Mouse (Mus musculus): ENCODE measurements around the gene Acot7. TPM values are rescaled to one million over a fixed set of nuclear protein-coding genes. Genes with fewer than 3 reads are reported as not detected.
A peak's percentile ranks its signal among the peaks of the same experiment; 100 is the strongest.

The Acot7 gene
- polyA plus RNA-seq, 2 experiments, result 47.3 to 50.3 TPM

DNA sequence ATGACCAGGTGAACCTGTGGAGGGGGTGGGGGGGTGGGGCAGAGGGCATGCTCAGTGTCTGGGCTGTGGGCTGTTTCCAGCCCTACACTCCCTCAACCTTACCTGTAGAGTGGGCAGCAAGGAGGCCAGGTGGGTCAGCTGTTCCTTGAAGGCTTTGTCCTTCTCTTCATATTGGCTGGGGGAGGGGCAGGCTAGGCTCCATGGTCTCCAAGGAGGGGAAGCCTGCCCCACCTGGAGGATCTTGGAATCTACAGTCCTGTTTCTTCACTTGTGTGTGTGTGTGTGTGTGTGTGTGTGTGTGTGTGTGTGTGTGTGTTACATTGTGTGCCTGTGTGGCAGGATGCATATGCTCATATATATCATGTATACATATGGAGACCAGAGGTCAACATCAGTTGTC is 136.0 kb downstream of the Acot7 start:
- Histone ChIP-seq H3K4me3 (replicated peaks; ENCODE audit: low read length) (no peak overlapping the region), H3K4me2 (replicated peaks; ENCODE audit: low read depth, low read length, severe bottlenecking) (no peak overlapping the region; the same call in 1 of the 2 replicates), H3K4me1 (ENCODE audit: control insufficient read depth, insufficient read depth, low read length) (peaks cover 9% of the 10 kb centered on the region), H3K9ac (ENCODE audit: low read depth, low read length, severe bottlenecking) (no peak overlapping the region), H3K27me3 (ENCODE audit: control insufficient read depth, insufficient read depth, low read length) (peaks cover 77% of the 10 kb centered on the region), H3K9me3 (ENCODE audit: control insufficient read depth, low read length) (no peaks in the 10 kb centered on the region), H3K36me3 (ENCODE audit: control insufficient read depth, insufficient read depth, low read length) (no peaks in the 10 kb centered on the region), H3K27ac (replicated peaks; ENCODE audit: low read depth, low read length) (no peak overlapping the region)
- TF ChIP-seq POLR2A (IDR thresholded peaks at IDR 0.05; ENCODE audit: borderline replicate concordance, extremely low read depth, insufficient read depth, insufficient read length), result no peak
- DNase-seq (ENCODE audit: low spot score), result no peak
- ATAC-seq (ENCODE audit: low FRiP score, low read depth), result no peak

DNA sequence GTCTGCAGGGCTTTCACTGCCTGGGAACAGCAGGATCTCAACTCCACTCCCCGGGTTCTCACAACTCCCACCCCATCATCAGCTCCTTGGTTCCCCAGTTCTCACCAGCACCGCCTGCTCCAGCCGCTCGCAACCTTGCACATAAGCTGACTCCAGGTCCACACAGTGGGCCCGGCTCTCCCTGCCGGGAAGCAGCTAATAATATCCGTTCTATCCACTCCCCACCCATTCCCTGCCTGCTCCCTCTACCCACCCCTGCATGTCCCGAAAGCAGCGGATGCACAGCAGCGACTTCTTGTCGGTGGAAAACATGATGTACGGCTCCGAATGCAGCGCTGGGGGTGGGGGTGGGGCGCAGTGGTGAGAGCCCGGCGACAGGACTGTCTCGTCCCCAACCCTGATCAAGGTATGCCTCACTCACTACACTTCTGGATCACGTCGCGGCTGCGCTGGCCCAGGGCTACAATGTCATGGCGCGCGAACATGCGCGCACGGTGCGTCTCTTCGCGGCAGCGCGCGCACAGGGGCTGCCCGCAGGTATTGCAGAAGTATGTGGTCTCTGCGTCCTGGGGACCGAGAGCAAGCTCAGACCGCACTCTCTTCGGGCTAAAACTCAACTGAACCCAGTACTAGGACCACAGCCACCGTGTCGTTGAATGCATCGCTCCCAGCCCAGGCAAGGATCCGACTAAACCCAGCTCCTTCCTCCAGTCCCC is 137.7 kb downstream of the Acot7 start:
- peaks cover 9% of the 10 kb centered on the region for H3K4me1 ChIP-seq (ENCODE audit: control insufficient read depth, insufficient read depth, low read length)
- ATAC-seq (ENCODE audit: low FRiP score, low read depth) (no peak), DNase-seq (ENCODE audit: low spot score) (no peak)
- no peaks in the 10 kb centered on the region for H3K36me3 ChIP-seq (ENCODE audit: control insufficient read depth, insufficient read depth, low read length)
- TF ChIP-seq POLR2A (IDR thresholded peaks at IDR 0.05; ENCODE audit: borderline replicate concordance, extremely low read depth, insufficient read depth, insufficient read length), result no peak
- no peak overlapping the region for H3K9ac ChIP-seq (ENCODE audit: low read depth, low read length, severe bottlenecking)
- peak overlapping the region; percentile 26 for H3K4me3 ChIP-seq (replicated peaks; ENCODE audit: low read length)
- WGBS, result under 1% methylated on average over 43 of the region's 43 CpGs
- peaks cover 76% of the 10 kb centered on the region for H3K27me3 ChIP-seq (ENCODE audit: control insufficient read depth, insufficient read depth, low read length)
- H3K27ac ChIP-seq (replicated peaks; ENCODE audit: low read depth, low read length), result no peak overlapping the region
- H3K9me3 ChIP-seq (ENCODE audit: control insufficient read depth, low read length), result no peaks in the 10 kb centered on the region
- H3K4me2 ChIP-seq (replicated peaks; ENCODE audit: low read depth, low read length, severe bottlenecking), result peak overlapping the region; percentile 45

DNA sequence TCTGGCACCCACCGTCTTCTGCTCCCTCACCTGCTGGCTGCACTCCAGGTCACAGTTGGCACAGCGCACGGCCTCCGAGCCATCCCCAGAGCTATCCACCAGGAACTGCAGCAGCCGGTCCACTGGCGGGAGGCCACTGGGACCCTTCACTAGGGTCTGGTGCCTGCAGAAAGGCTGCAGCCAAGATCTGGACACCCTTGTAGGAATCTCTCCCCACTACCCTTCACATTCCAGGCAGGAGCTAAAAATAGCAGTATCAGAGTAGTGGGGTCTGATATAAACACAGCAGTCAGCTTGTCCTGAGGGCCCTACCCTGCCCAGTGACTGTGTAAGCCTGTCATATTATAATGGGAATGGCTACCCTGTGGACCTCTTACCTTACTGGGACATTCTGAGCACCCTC is 139.7 kb downstream of the Acot7 start:
- H3K36me3 ChIP-seq (ENCODE audit: control insufficient read depth, insufficient read depth, low read length), result no peaks in the 10 kb centered on the region
- no peak for TF ChIP-seq POLR2A (IDR thresholded peaks at IDR 0.05; ENCODE audit: borderline replicate concordance, extremely low read depth, insufficient read depth, insufficient read length)
- WGBS, result 82% methylated on average over 6 of the region's 6 CpGs

DNA sequence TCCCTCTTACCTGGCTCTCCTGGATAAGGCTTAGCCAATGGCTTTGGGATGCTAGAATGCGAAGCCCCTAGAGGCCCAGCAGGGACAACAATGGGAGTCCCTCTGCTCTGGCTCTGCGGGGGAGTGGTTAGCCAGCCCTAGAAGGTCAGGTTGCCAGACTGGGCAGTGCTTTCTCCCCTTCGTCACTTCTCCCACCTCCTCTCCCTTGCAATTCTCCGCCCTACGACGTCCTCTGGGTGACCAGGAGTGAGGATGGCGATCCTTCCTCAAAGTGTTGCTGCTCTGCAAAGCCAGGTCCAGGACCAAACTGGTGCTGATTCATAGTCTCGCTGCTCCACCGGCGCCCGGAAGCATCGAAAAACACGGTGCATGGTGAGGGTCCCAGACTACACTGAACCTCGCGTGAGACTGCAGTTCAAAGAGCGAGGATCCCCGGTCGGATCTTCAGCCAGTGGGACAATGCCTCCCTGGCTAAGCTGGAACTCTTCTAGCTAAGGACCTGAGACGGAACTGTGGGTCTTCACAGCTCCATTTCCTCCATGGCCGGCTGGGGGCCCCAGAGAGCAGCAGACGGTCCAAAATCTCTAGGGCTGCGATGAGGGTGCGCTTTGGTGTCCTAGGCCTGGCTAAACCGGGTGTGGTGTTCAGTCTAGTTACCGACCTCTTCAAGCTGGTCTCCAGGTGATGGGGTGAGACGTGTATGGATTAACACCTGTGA is 140.7 kb downstream of the Acot7 start, which contains the start of gene Rnf207:
TSS of gene Rnf207 (minus strand) at position 477 of the 718 bp plus-strand sequence.
- no peak within 1 kb of the TSS for H3K4me3 ChIP-seq (replicated peaks; ENCODE audit: low read length)
- H3K4me2 ChIP-seq (replicated peaks; ENCODE audit: low read depth, low read length, severe bottlenecking), result no peak within 1 kb of the TSS; the same call in 1 of the 2 replicates
- ATAC-seq (ENCODE audit: low FRiP score, low read depth), result no peak
- no peak within 1 kb of the TSS for H3K27ac ChIP-seq (replicated peaks; ENCODE audit: low read depth, low read length)
- H3K36me3 ChIP-seq (ENCODE audit: control insufficient read depth, insufficient read depth, low read length), result no peaks in the 10 kb centered on the region
- 4% methylated on average over 26 of the region's 26 CpGs for WGBS
- peaks cover 5% of the 10 kb centered on the region; the same call in 1 of the 2 replicates for H3K4me1 ChIP-seq (ENCODE audit: control insufficient read depth, insufficient read depth, low read length)
- H3K27me3 ChIP-seq (ENCODE audit: control insufficient read depth, insufficient read depth, low read length), result peaks cover 52% of the 10 kb centered on the region
- H3K9me3 ChIP-seq (ENCODE audit: control insufficient read depth, low read length), result no peaks in the 10 kb centered on the region
- no peak for TF ChIP-seq POLR2A (IDR thresholded peaks at IDR 0.05; ENCODE audit: borderline replicate concordance, extremely low read depth, insufficient read depth, insufficient read length)
- DNase-seq (ENCODE audit: low spot score), result no peak
- peak within 1 kb of the TSS; percentile 21 for H3K9ac ChIP-seq (ENCODE audit: low read depth, low read length, severe bottlenecking)

More for the DNA sequence above, 139.7 kb downstream of the Acot7 start:
- Histone ChIP-seq H3K27me3 (ENCODE audit: control insufficient read depth, insufficient read depth, low read length) (peaks cover 62% of the 10 kb centered on the region), H3K9ac (ENCODE audit: low read depth, low read length, severe bottlenecking) (no peak overlapping the region), H3K4me2 (replicated peaks; ENCODE audit: low read depth, low read length, severe bottlenecking) (no peak overlapping the region), H3K27ac (replicated peaks; ENCODE audit: low read depth, low read length) (no peak overlapping the region), H3K4me1 (ENCODE audit: control insufficient read depth, insufficient read depth, low read length) (peaks cover 9% of the 10 kb centered on the region), H3K4me3 (replicated peaks; ENCODE audit: low read length) (no peak overlapping the region), H3K9me3 (ENCODE audit: control insufficient read depth, low read length) (no peaks in the 10 kb centered on the region)
- ATAC-seq (ENCODE audit: low FRiP score, low read depth) (no peak), DNase-seq (ENCODE audit: low spot score) (no peak)

Other genes starting within 250 kb of the Acot7 start
- gene Dnajc11, start 244.4 kb upstream of the Acot7 start, polyA plus RNA-seq (2012; rRNA removed), result 56.9 and 73.1 TPM in 2 replicates
- gene Dnajc11, start 244.4 kb upstream of the Acot7 start, polyA plus RNA-seq (2014; fragmentation: Nextera tagmentation; extraction: Ambion mirVana), result 50.9 and 52.5 TPM in 2 replicates
- gene Thap3, start 189.1 kb upstream of the Acot7 start, polyA plus RNA-seq (2012; rRNA removed), result 60.6 and 61.6 TPM in 2 replicates
- 36.1 and 37.5 TPM in 2 replicates for gene Thap3, start 189.1 kb upstream of the Acot7 start, polyA plus RNA-seq (2014; fragmentation: Nextera tagmentation; extraction: Ambion mirVana)
- gene Phf13, start 181.9 kb upstream of the Acot7 start, polyA plus RNA-seq (2012; rRNA removed), result 35.1 and 40.5 TPM in 2 replicates
- gene Phf13, start 181.9 kb upstream of the Acot7 start, polyA plus RNA-seq (2014; fragmentation: Nextera tagmentation; extraction: Ambion mirVana), result 33.7 and 37.1 TPM in 2 replicates
- 18.8 and 25.7 TPM in 2 replicates for gene Klhl21, start 169.3 kb upstream of the Acot7 start, polyA plus RNA-seq (2012; rRNA removed)
- gene Klhl21, start 169.3 kb upstream of the Acot7 start, polyA plus RNA-seq (2014; fragmentation: Nextera tagmentation; extraction: Ambion mirVana), result 11.0 and 11.1 TPM in 2 replicates
- gene Zbtb48, start 150.5 kb upstream of the Acot7 start, polyA plus RNA-seq (2012; rRNA removed), result 31.2 and 41.5 TPM in 2 replicates
- 25.4 and 27.4 TPM in 2 replicates for gene Zbtb48, start 150.5 kb upstream of the Acot7 start, polyA plus RNA-seq (2014; fragmentation: Nextera tagmentation; extraction: Ambion mirVana)
- 1.0 and 1.7 TPM in 2 replicates for gene Tas1r1, start 139.6 kb upstream of the Acot7 start, polyA plus RNA-seq (2012; rRNA removed)
- gene Tas1r1, start 139.6 kb upstream of the Acot7 start, polyA plus RNA-seq (2014; fragmentation: Nextera tagmentation; extraction: Ambion mirVana), result 0.93 and 1.3 TPM in 2 replicates
- gene Nol9, start 138.8 kb upstream of the Acot7 start, polyA plus RNA-seq (2012; rRNA removed), result 28.5 and 33.4 TPM in 2 replicates
- 25.9 and 32.2 TPM in 2 replicates for gene Nol9, start 138.8 kb upstream of the Acot7 start, polyA plus RNA-seq (2014; fragmentation: Nextera tagmentation; extraction: Ambion mirVana)
- gene Plekhg5, start 105.6 kb upstream of the Acot7 start, polyA plus RNA-seq (2012; rRNA removed), result 25.0 and 36.2 TPM in 2 replicates
- gene Plekhg5, start 105.6 kb upstream of the Acot7 start, polyA plus RNA-seq (2014; fragmentation: Nextera tagmentation; extraction: Ambion mirVana), result 14.1 and 16.9 TPM in 2 replicates
- gene Tnfrsf25, start 62.2 kb upstream of the Acot7 start, polyA plus RNA-seq (2012; rRNA removed), result 5.6 and 6.0 TPM in 2 replicates
- gene Tnfrsf25, start 62.2 kb upstream of the Acot7 start, polyA plus RNA-seq (2014; fragmentation: Nextera tagmentation; extraction: Ambion mirVana), result 1.0 TPM in 2 replicates
- 1.7 TPM in 2 replicates for gene Espn, start 25.8 kb upstream of the Acot7 start, polyA plus RNA-seq (2012; rRNA removed)
- gene Espn, start 25.8 kb upstream of the Acot7 start, polyA plus RNA-seq (2014; fragmentation: Nextera tagmentation; extraction: Ambion mirVana), result 1.4 and 1.7 TPM in 2 replicates
- gene Hes2, start 19.3 kb upstream of the Acot7 start, polyA plus RNA-seq (2012; rRNA removed), result 0.03 and 0.04 TPM in 2 replicates
- gene Hes2, start 19.3 kb upstream of the Acot7 start, polyA plus RNA-seq (2014; fragmentation: Nextera tagmentation; extraction: Ambion mirVana), result not detected in 2 replicates
- gene Gpr153, start 96.1 kb downstream of the Acot7 start, polyA plus RNA-seq (2012; rRNA removed), result 56.5 and 79.5 TPM in 2 replicates
- 28.6 and 33.0 TPM in 2 replicates for gene Gpr153, start 96.1 kb downstream of the Acot7 start, polyA plus RNA-seq (2014; fragmentation: Nextera tagmentation; extraction: Ambion mirVana)
- 0.03 and 0.13 TPM in 2 replicates for gene Hes3, start 113.5 kb downstream of the Acot7 start, polyA plus RNA-seq (2012; rRNA removed)
- gene Hes3, start 113.5 kb downstream of the Acot7 start, polyA plus RNA-seq (2014; fragmentation: Nextera tagmentation; extraction: Ambion mirVana), result not detected in 2 replicates
- gene Icmt, start 119.1 kb downstream of the Acot7 start, polyA plus RNA-seq (2012; rRNA removed), result 26.6 and 30.7 TPM in 2 replicates
- gene Icmt, start 119.1 kb downstream of the Acot7 start, polyA plus RNA-seq (2014; fragmentation: Nextera tagmentation; extraction: Ambion mirVana), result 27.6 and 32.7 TPM in 2 replicates
- 0.92 and 1.1 TPM in 2 replicates for gene Rnf207, start 140.9 kb downstream of the Acot7 start, polyA plus RNA-seq (2012; rRNA removed)
- gene Rnf207, start 140.9 kb downstream of the Acot7 start, polyA plus RNA-seq (2014; fragmentation: Nextera tagmentation; extraction: Ambion mirVana), result 0.39 and 0.50 TPM in 2 replicates
- 296 and 760 TPM in 2 replicates for gene Rpl22, start 147.6 kb downstream of the Acot7 start, polyA plus RNA-seq (2012; rRNA removed)
- gene Rpl22, start 147.6 kb downstream of the Acot7 start, polyA plus RNA-seq (2014; fragmentation: Nextera tagmentation; extraction: Ambion mirVana), result 422 and 460 TPM in 2 replicates
- gene Chd5, start 160.5 kb downstream of the Acot7 start, polyA plus RNA-seq (2012; rRNA removed), result 0.72 and 0.83 TPM in 2 replicates
- gene Chd5, start 160.5 kb downstream of the Acot7 start, polyA plus RNA-seq (2014; fragmentation: Nextera tagmentation; extraction: Ambion mirVana), result 0.07 and 0.54 TPM in 2 replicates